Mouse (Mus musculus) macrophage (primary cell): ENCODE data around the gene Gm45711. TPM values are rescaled to one million over a fixed set of nuclear protein-coding genes. Genes with fewer than 3 reads are reported as not detected.

Experiments used
- H3K27ac ChIP-seq: fragments of 350-480 bp; formaldehyde crosslinking; 2 replicates; pipeline ENCODE4 v1.9.0; 2021
- H3K36me3 ChIP-seq: fragments of 350-480 bp; formaldehyde crosslinking; 2 replicates; pipeline ENCODE4 v1.9.0; 2021; ENCODE audit errors: inconsistent target
- H3K4me3 ChIP-seq: fragments of 350-480 bp; formaldehyde crosslinking; 2 replicates; pipeline ENCODE4 v1.9.0; 2021; ENCODE audit errors: inconsistent target
- H3K79me2 ChIP-seq: fragments of 350-480 bp; formaldehyde crosslinking; 2 replicates; pipeline ENCODE4 v1.9.0; 2021; ENCODE audit errors: inconsistent target
- WGBS: methylation state at CpG from one replicate; pipeline ENCODE4 v1.1.7; 2026; ENCODE audit warnings: inconsistent platforms; ENCODE audit not compliant: missing documents; 5-methylcytosine and 5-hydroxymethylcytosine counted together
- polyA plus RNA-seq: library from polyadenylated mRNA; stranded (reverse); fragments of 250-400 nt; gene quantifications from 3 replicates; pipeline ENCODE4 v1.2.4, GENCODE M21; 2018; ENCODE audit warnings: inconsistent platforms

Gm45711 gene
- polyA plus RNA-seq, 1 experiment from 2014 or later, result not detected

GRCm38 (mm10) chr8:104242038-104242644 is 67.7 kb downstream of the Gm45711 start:
- peaks cover 52% of the 10 kb centered on the region for H3K36me3 ChIP-seq
- WGBS, result 80% methylated on average over 12 of the region's 12 CpGs

GRCm38 (mm10) chr8:104239418-104239861 is 70.4 kb downstream of the Gm45711 start:
- Histone ChIP-seq H3K36me3 (peaks cover 68% of the 10 kb centered on the region), H3K79me2 (peaks cover 28% of the 10 kb centered on the region), H3K27ac (peak overlapping the region; percentile 94), H3K4me3 (peak overlapping the region; percentile 36)
- WGBS, result 6% methylated on average over 10 of the region's 10 CpGs

More at GRCm38 (mm10) chr8:104242038-104242644, 67.7 kb downstream of the Gm45711 start:
- peaks cover 44% of the 10 kb centered on the region for H3K79me2 ChIP-seq
- H3K4me3 ChIP-seq, result no peak overlapping the region
- H3K27ac ChIP-seq, result no peak overlapping the region

GRCm38 (mm10) chr8:104234573-104234972 is 75.3 kb downstream of the Gm45711 start:
- no peak overlapping the region for H3K27ac ChIP-seq
- H3K4me3 ChIP-seq, result no peak overlapping the region
- H3K36me3 ChIP-seq, result peaks cover 60% of the 10 kb centered on the region
- WGBS, result 75% methylated on average over 6 of the region's 6 CpGs
- H3K79me2 ChIP-seq, result no peaks in the 10 kb centered on the region; the same call in 1 of the 2 replicates

- Histone ChIP-seq H3K36me3 (peaks cover 74% of the 10 kb centered on the region), H3K4me3 (no peak overlapping the region), H3K27ac (peak overlapping the region; percentile 54), H3K79me2 (no peaks in the 10 kb centered on the region; the same call in 1 of the 2 replicates)
- 14% methylated on average over 5 of the region's 5 CpGs for WGBS
These were observed 77.0 kb downstream of the Gm45711 start for GRCm38 (mm10) chr8:104232919-104233318.

- Histone ChIP-seq H3K27ac (no peak overlapping the region), H3K36me3 (peaks cover 74% of the 10 kb centered on the region), H3K79me2 (no peaks in the 10 kb centered on the region; the same call in 1 of the 2 replicates), H3K4me3 (no peak overlapping the region)
- 95% methylated on average over 4 of the region's 4 CpGs for WGBS
These were observed 77.8 kb downstream of the Gm45711 start for GRCm38 (mm10) chr8:104232039-104232438.

Other genes starting within 250 kb of the Gm45711 start
- 0.34 to 2.9 TPM (median 1.6 TPM) in 3 replicates for gene Cdh5, start 208.5 kb downstream of the Gm45711 start, polyA plus RNA-seq
- gene Bean1, start 139.6 kb downstream of the Gm45711 start, polyA plus RNA-seq, result not detected in 3 replicates
- 50.8 to 58.2 TPM (median 53.7 TPM) in 3 replicates for gene Tk2, start 61.5 kb downstream of the Gm45711 start, polyA plus RNA-seq
- gene Cklf, start 59.2 kb downstream of the Gm45711 start, polyA plus RNA-seq, result 22.6 to 77.8 TPM (median 52.8 TPM) in 3 replicates
- not detected in 3 replicates for gene Cmtm2a, start 16.9 kb downstream of the Gm45711 start, polyA plus RNA-seq
- gene Cmtm1, start 64 bp upstream of the Gm45711 start, polyA plus RNA-seq, result not detected in 3 replicates
- not detected in 3 replicates for gene Gm11020, start 11.5 kb upstream of the Gm45711 start, polyA plus RNA-seq
- gene Cmtm2b, start 12.1 kb upstream of the Gm45711 start, polyA plus RNA-seq, result not detected in 3 replicates
- gene Cmtm3, start 29.3 kb upstream of the Gm45711 start, polyA plus RNA-seq, result 170 to 223 TPM (median 206 TPM) in 3 replicates
- 7.3 to 11.9 TPM (median 9.5 TPM) in 3 replicates for gene Cmtm4, start 85.7 kb upstream of the Gm45711 start, polyA plus RNA-seq
- 33.1 to 37.5 TPM (median 36.4 TPM) in 3 replicates for gene Dync1li2, start 133.0 kb upstream of the Gm45711 start, polyA plus RNA-seq
- gene Terb1, start 199.8 kb upstream of the Gm45711 start, polyA plus RNA-seq, result not detected in 3 replicates
- gene Nae1, start 224.6 kb upstream of the Gm45711 start, polyA plus RNA-seq, result 28.5 to 70.6 TPM (median 35.2 TPM) in 3 replicates
- gene Car7, start 224.6 kb upstream of the Gm45711 start, polyA plus RNA-seq, result 0.32 to 0.81 TPM (median 0.33 TPM) in 3 replicates